Mouse (Mus musculus): ENCODE measurements around the gene Asphd2. TPM values are rescaled to one million over a fixed set of nuclear protein-coding genes. Genes with fewer than 3 reads are reported as not detected.
"Not testable (repeated sequence)": the region's sequence is repeated elsewhere in the genome, so short reads cannot be mapped to it uniquely, and the experiment has no call there.

Asphd2 gene
- total RNA-seq (2022): 1 to 10 TPM; 2.2 to 6.9 (median 3.5) TPM

- DNase-seq: no peak
Observed at GRCm38 (mm10) chr5:112394779-112395443, at the start of gene Asphd2. TSS of gene Asphd2 (minus strand) at chr5:112394866.

- DNase-seq: no peak
Observed at GRCm38 (mm10) chr5:112438535-112438934, 43.9 kb upstream of the Asphd2 start.

GRCm38 (mm10) chr5:112433004-112433403, 38.3 kb upstream of the Asphd2 start:
- peak; percentile 33 for DNase-seq

GRCm38 (mm10) chr5:112432033-112432432, 37.4 kb upstream of the Asphd2 start:
- DNase-seq: no peak

GRCm38 (mm10) chr5:112431120-112431775, 36.6 kb upstream of the Asphd2 start:
- DNase-seq: no peak

- peak; percentile 33 for DNase-seq
Observed at GRCm38 (mm10) chr5:112428944-112429343, 34.3 kb upstream of the Asphd2 start.

GRCm38 (mm10) chr5:112427283-112427682, 32.6 kb upstream of the Asphd2 start:
- DNase-seq: peak; percentile 11

GRCm38 (mm10) chr5:112426635-112427034, 32.0 kb upstream of the Asphd2 start:
- DNase-seq: no peak

- no peak for DNase-seq
Observed at GRCm38 (mm10) chr5:112419535-112419934, 24.9 kb upstream of the Asphd2 start.

- DNase-seq: no peak
Observed at GRCm38 (mm10) chr5:112418023-112418422, 23.4 kb upstream of the Asphd2 start.

- DNase-seq: no peak
Observed at GRCm38 (mm10) chr5:112416673-112417072, 22.0 kb upstream of the Asphd2 start.

GRCm38 (mm10) chr5:112412781-112413180, 18.1 kb upstream of the Asphd2 start:
- DNase-seq: not testable (repeated sequence)

- no peak for DNase-seq
Observed at GRCm38 (mm10) chr5:112411514-112412335, 17.1 kb upstream of the Asphd2 start.

GRCm38 (mm10) chr5:112411072-112411471, 16.4 kb upstream of the Asphd2 start:
- no peak for DNase-seq

- no peak for DNase-seq
Observed at GRCm38 (mm10) chr5:112409274-112409673, 14.6 kb upstream of the Asphd2 start.

GRCm38 (mm10) chr5:112406017-112406416, 11.4 kb upstream of the Asphd2 start:
- no peak for DNase-seq

- DNase-seq: no peak
Observed at GRCm38 (mm10) chr5:112402437-112402836, 7.8 kb upstream of the Asphd2 start.

GRCm38 (mm10) chr5:112399284-112399683, 4.6 kb upstream of the Asphd2 start:
- DNase-seq: no peak

GRCm38 (mm10) chr5:112396066-112396465, 1.4 kb upstream of the Asphd2 start:
- no peak for DNase-seq

- no peak for DNase-seq
Observed at GRCm38 (mm10) chr5:112394415-112394763, 277 bp downstream of the Asphd2 start.

- no peak for DNase-seq
Observed at GRCm38 (mm10) chr5:112393741-112394414, 788 bp downstream of the Asphd2 start.

GRCm38 (mm10) chr5:112391676-112392323, 2.9 kb downstream of the Asphd2 start:
- DNase-seq: no peak

Data from adrenal gland, adult 8-10 months (tissue).